ENCODE assay signal across 21 mouse cellular contexts in genomic region chr19:31031596-31031995, GRCm38 (mm10). TPM values are rescaled to one million over a fixed set of nuclear protein-coding genes. Genes with fewer than 3 reads are reported as not detected.
DNase-seq lines count a peak whose midpoint lies in the region; ATAC-seq and TF ChIP-seq lines count a peak whose summit lies in the region.
"Had no signal": no experiment of that assay in that cellular context is flagged by ENCODE, and none has a peak within 500 bp of the region (broad histone marks: within the 10 kb centered on the region; RNA-seq: fewer than 3 reads in every experiment).

No protein-coding gene starts in this region.

- no peak for TF ChIP-seq POLR2A in brain, embryonic 14.5 days (IDR thresholded peaks at IDR 0.05; ENCODE audit: borderline replicate concordance, extremely low read depth, insufficient read depth, insufficient read length, poor library complexity, severe bottlenecking)

- TF ChIP-seq CTCF in brain, embryonic 14.5 days (IDR thresholded peaks at IDR 0.05; ENCODE audit: borderline replicate concordance, extremely low read depth, insufficient read depth, insufficient read length), result no peak

- 26% methylated on average over 6 of the region's 6 CpGs for WGBS in forebrain, embryonic 14.5 days
- WGBS in forebrain, embryonic 16.5 days, result 24% methylated on average over 6 of the region's 6 CpGs

- H3K27me3 ChIP-seq in forebrain, embryonic 14.5 days (replicated peaks; ENCODE audit: control insufficient read depth, insufficient read depth, low read length), result no peaks in the 10 kb centered on the region
- H3K27me3 ChIP-seq in forebrain, embryonic 16.5 days (replicated peaks; ENCODE audit: control insufficient read depth, insufficient read depth, low read length), result no peaks in the 10 kb centered on the region
- H3K27me3 ChIP-seq: embryonic facial prominence, embryonic 13.5 days; embryonic facial prominence, embryonic 15.5 days had no signal

- no peak overlapping the region for H3K27ac ChIP-seq in forebrain, embryonic 14.5 days (ENCODE audit: low read depth, low read length)
- H3K27ac ChIP-seq in forebrain, embryonic 16.5 days (ENCODE audit: low read length), result no peak overlapping the region
- H3K27ac ChIP-seq: embryonic facial prominence, embryonic 13.5 days; embryonic facial prominence, embryonic 15.5 days; forebrain, embryonic 10.5 days had no signal

- H3K36me3 ChIP-seq in forebrain, embryonic 14.5 days (ENCODE audit: control insufficient read depth, insufficient read depth, low read length), result no peaks in the 10 kb centered on the region
- H3K36me3 ChIP-seq in forebrain, embryonic 16.5 days (ENCODE audit: control insufficient read depth, insufficient read depth), result no peaks in the 10 kb centered on the region
- H3K36me3 ChIP-seq: embryonic facial prominence, embryonic 13.5 days; embryonic facial prominence, embryonic 15.5 days; forebrain, embryonic 10.5 days had no signal

- no peaks in the 10 kb centered on the region for H3K9me3 ChIP-seq in forebrain, embryonic 14.5 days (replicated peaks; ENCODE audit: control insufficient read depth, low read length)
- no peaks in the 10 kb centered on the region for H3K9me3 ChIP-seq in forebrain, embryonic 16.5 days (ENCODE audit: control insufficient read depth, low read length)
- H3K9me3 ChIP-seq: embryonic facial prominence, embryonic 13.5 days; embryonic facial prominence, embryonic 15.5 days; forebrain, embryonic 10.5 days had no signal

- no peak for ATAC-seq in forebrain, embryonic 14.5 days
- ATAC-seq in forebrain, embryonic 16.5 days, result no peak
- peak; percentile 47; the same call in 1 of the 2 replicates for ATAC-seq in frontal cortex, adult (ENCODE audit: low TSS enrichment)
- ATAC-seq in inflammation-experienced regulatory T-cells, adult 6 months, result no peak

- no peak overlapping the region for H3K4me3 ChIP-seq in forebrain, embryonic 14.5 days (ENCODE audit: low read depth, low read length)
- H3K4me3 ChIP-seq in forebrain, embryonic 16.5 days (replicated peaks; ENCODE audit: low read length), result no peak overlapping the region
- H3K4me3 ChIP-seq: embryonic facial prominence, embryonic 13.5 days; embryonic facial prominence, embryonic 15.5 days; erythroblast, embryonic 14.5 days; forebrain, embryonic 10.5 days had no signal

- H3K4me2 ChIP-seq in forebrain, embryonic 14.5 days (ENCODE audit: low read length), result no peak overlapping the region
- no peak overlapping the region for H3K4me2 ChIP-seq in forebrain, embryonic 16.5 days (ENCODE audit: low read length)
- H3K4me2 ChIP-seq: embryonic facial prominence, embryonic 13.5 days; embryonic facial prominence, embryonic 15.5 days had no signal

- H3K9ac ChIP-seq in forebrain, embryonic 14.5 days (ENCODE audit: low read length), result no peak overlapping the region
- H3K9ac ChIP-seq in forebrain, embryonic 16.5 days (replicated peaks; ENCODE audit: low read depth, low read length), result no peak overlapping the region
- H3K9ac ChIP-seq: embryonic facial prominence, embryonic 13.5 days; embryonic facial prominence, embryonic 15.5 days had no signal

- DNase-seq in forebrain, embryonic 14.5 days (ENCODE audit: low spot score), result peak; percentile 50
- DNase-seq in frontal cortex, postnatal 25 days (ENCODE audit: low spot score in 2 of 2), result no peak
- peak; percentile 57 for DNase-seq in brain, embryonic 14.5 days (ENCODE audit: low read depth)
- peak; percentile 11 for DNase-seq in forelimb bud, embryonic 11.5 days (ENCODE audit: low read depth, low spot score)
- DNase-seq: adrenal gland, adult 2 months; adrenal gland, postnatal 10 days; adrenal gland, postnatal 36 days; cerebellum, adult 11 months; cerebellum, adult 18-20 months; cerebellum, adult 8-10 months; cerebellum, adult 9-11 months; cerebellum, postnatal 14 days; cerebellum, postnatal 36 days; embryo, embryonic 11 days had no signal

- peaks cover 3% of the 10 kb centered on the region; the same call in 1 of the 2 replicates for H3K4me1 ChIP-seq in forebrain, embryonic 14.5 days (ENCODE audit: control insufficient read depth, insufficient read depth, low read length)
- no peaks in the 10 kb centered on the region for H3K4me1 ChIP-seq in forebrain, embryonic 16.5 days (replicated peaks; ENCODE audit: control insufficient read depth, insufficient read depth, low read length)
- H3K4me1 ChIP-seq: embryonic facial prominence, embryonic 13.5 days; embryonic facial prominence, embryonic 15.5 days had no signal

RNA-seq across cellular contexts. Expression of gene Cstf2t, which starts 51.0 kb away (rescaled TPM):
- polyA plus RNA-seq in forebrain, embryonic 14.5 days (2014; fragmentation: Nextera tagmentation; extraction: Ambion mirVana), result 54.7 and 56.6 TPM in 2 replicates
- 78.2 and 86.1 TPM in 2 replicates for polyA plus RNA-seq in forebrain, embryonic 16.5 days (2015; fragmentation: Nextera tagmentation; extraction: Ambion mirVana)
- 36.7 and 46.7 TPM in 2 replicates for polyA plus RNA-seq in brain, embryonic 14.5 days (2012; rRNA removed)
- polyA plus RNA-seq in inflammation-experienced regulatory T-cells, adult 6 months (2017; shearing (Covaris generic)), result 10 to 100 TPM; 14.3 to 16.2 (median 15.9) TPM

Comparison
In these comparisons a context has a peak if more than half of its experiments do, and no peak if none do; other contexts are left out.
1. DNase-seq: peak in forebrain, embryonic 14.5 days (single experiment), brain, embryonic 14.5 days (single experiment) and forelimb bud, embryonic 11.5 days (single experiment); none in frontal cortex, postnatal 25 days (0 of 2).